Mouse (Mus musculus): ENCODE data around the gene Gm9999.
"Not testable (repeated sequence)": the region's sequence is repeated elsewhere in the genome, so short reads cannot be mapped to it uniquely, and the experiment has no call there.

The Gm9999 gene

DNA sequence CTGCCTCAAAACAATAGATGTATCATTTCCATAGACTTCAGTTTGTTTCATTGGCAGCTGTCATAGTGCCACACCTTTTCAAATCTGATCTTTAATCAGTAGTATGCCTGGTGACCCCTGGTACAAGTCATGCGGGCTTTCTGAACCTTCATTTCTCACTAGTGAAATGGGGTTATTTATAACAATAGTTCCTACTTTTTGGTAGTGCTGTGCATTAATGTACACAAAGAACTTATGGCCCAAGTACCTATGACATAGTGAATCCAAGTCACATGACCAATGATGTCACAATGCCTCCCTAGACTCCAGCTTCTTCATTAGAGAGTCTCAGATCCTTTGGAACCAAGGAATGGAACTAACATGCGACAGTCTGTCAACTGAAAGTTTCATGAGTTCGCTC is at the start of gene Gm9999:
Gm9999 (plus strand) TSS at position 301 of the 400 bp plus-strand sequence.
- no peak for DNase-seq (ENCODE audit: low spot score in 2 of 2)

- DNase-seq (ENCODE audit: low spot score in 2 of 2), result no peak
Observed at GRCm38 (mm10) chr7:46934788-46935187, 48.6 kb upstream of the Gm9999 start.

DNA sequence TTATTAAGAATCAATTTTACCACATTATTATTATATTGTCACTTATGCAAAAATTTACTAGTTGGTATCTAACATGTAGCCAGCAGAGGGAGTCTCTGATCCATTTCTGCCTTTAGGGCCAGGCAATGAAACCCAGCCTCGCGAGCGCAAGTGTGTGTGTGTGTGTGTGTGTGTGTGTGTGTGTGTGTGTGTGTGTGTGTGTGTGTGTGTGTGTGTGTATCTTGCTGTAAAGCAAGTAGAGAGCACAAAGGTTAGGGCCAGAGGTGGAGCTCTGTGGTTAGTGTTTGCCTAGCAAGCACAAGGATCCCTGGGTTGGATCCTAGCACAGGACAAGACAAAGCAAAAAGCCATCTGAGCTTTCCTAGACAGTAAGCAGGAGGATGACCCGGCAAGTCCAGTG is 47.5 kb upstream of the Gm9999 start:
- peak in 1 of 2 experiments; percentile 24 for DNase-seq (ENCODE audit: low spot score in 2 of 2)

DNA sequence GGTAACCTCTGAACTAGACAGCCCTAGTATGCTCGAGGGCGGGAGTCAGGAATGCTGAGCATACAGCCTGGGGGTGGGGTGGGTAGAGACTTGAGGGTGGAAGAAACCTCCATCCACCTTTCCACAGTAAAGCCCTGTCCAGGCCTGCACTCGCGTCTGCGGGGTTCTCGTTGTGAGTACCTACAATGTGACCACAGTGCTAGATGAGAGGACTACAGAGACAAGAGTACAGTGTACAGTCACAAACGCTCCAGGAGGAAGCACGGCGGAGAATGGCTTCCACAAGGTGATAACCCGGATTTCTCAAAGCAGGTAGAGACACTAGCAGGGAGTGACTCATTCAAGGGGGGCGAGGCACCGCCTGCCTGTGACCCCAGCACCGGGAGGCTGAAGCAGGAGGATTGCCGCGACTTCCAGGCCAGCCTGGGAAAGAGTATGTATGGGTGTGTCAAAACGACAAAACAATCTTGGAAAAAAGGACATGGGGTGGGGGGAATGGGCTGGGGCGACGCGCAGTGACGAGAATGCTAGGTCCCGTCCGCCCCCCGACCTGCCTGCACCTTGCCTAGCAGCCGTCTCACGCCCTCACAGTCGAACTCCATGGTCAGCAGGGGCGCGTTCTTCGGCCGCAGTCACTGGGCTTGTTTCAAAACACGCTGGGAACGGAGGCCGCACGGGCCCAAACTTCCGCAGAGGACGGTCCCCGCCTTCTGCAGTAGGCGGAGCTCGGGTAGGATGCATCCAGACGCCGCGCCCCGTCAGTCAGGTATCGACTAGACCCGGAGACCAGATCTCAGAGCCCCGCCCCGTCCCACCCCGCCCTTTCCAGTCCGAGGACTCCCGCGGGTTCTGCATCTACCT is 25.3 kb upstream of the Gm9999 start, which contains the start of gene Uevld:
Uevld (minus strand) TSS at position 697 of the 861 bp plus-strand sequence.
- DNase-seq (ENCODE audit: low spot score in 2 of 2), result peak; percentile 90 to 92

GRCm38 (mm10) chr7:46958853-46959252 is 24.5 kb upstream of the Gm9999 start:
- no peak for DNase-seq (ENCODE audit: low spot score in 2 of 2)

- DNase-seq (ENCODE audit: low spot score in 2 of 2), result no peak
Observed at GRCm38 (mm10) chr7:46960991-46961390, 22.4 kb upstream of the Gm9999 start.

GRCm38 (mm10) chr7:46962132-46962531 is 21.2 kb upstream of the Gm9999 start:
- peak in 1 of 2 experiments; percentile 17 for DNase-seq (ENCODE audit: low spot score in 2 of 2)

GRCm38 (mm10) chr7:46962806-46963618 is 20.4 kb upstream of the Gm9999 start:
- DNase-seq (ENCODE audit: low spot score in 2 of 2), result peak in 1 of 2 experiments; percentile 65

DNA sequence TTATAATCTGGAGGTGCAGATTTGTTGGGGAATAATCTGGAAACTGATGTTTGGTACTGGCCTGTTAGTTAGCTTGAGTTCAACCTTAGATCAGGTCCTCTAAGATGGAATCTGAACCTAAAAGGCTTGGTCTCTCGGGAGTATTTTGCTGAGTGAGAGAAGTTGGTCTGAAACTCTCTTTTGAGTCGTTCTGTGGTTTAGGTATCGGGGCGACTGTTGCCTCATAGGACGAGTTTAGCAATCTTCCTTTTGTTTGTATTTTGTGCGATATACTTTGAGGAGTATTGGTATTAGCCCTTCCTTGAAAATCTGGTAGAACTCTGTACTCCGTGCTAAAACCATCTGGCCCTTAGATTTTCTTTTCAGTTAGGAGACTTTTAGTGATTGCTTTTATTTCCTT is 19.3 kb upstream of the Gm9999 start:
- DNase-seq (ENCODE audit: low spot score in 2 of 2), result no peak

DNA sequence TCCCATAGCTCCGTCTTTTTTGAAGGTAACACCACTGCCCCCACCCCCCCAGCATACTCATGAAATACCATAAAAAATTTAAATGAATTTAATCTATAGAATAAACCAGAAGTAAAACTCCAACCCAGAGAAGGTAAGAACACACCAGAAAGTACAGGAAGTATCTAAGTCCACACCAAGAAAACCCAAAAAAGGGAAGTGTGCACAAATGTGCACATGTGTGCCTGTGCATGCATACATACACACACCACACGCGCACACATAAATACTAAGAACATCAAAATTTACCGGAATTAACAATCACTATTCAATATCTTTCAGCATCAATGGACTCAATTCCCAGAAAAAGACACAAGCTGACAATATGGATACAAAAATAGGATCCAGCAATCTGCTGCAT is 13.5 kb upstream of the Gm9999 start:
- no peak for DNase-seq (ENCODE audit: low spot score in 2 of 2)

- no peak for DNase-seq (ENCODE audit: low spot score in 2 of 2)
Observed at GRCm38 (mm10) chr7:46974648-46975047, 8.7 kb upstream of the Gm9999 start.

- no peak for DNase-seq (ENCODE audit: low spot score in 2 of 2)
Observed at GRCm38 (mm10) chr7:46975456-46975855, 7.9 kb upstream of the Gm9999 start.

GRCm38 (mm10) chr7:46985718-46986505 is 2.5 kb downstream of the Gm9999 start:
- no peak for DNase-seq (ENCODE audit: low spot score in 2 of 2)

GRCm38 (mm10) chr7:46986646-46987045 is 3.3 kb downstream of the Gm9999 start:
- DNase-seq (ENCODE audit: low spot score in 2 of 2), result peak in 1 of 2 experiments; percentile 53

GRCm38 (mm10) chr7:46987073-46987472 is 3.7 kb downstream of the Gm9999 start:
- no peak for DNase-seq (ENCODE audit: low spot score in 2 of 2)

GRCm38 (mm10) chr7:46989387-46989786 is 6.0 kb downstream of the Gm9999 start:
- DNase-seq (ENCODE audit: low spot score in 2 of 2), result not testable (repeated sequence)

GRCm38 (mm10) chr7:46993079-46993478 is 9.7 kb downstream of the Gm9999 start:
- no peak for DNase-seq (ENCODE audit: low spot score in 2 of 2)

DNA sequence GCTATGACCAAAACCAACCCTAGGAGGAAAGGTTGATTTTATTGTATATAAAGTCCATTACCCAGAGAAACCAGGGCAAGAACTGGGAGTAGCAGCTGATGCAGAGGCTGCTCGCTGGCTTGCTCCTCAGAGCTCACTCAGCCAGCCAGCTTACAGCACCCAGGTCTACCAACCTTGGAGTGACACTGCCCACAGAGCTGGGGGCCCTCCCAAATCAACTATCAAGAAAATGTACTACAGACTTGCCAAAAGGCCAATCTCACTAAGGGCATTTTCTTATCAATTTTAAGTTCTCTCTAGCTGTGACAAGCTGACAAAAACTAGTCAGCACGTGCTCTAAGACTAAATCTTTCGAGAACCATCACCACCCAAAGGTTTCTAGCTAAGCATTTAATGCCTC is 12.2 kb downstream of the Gm9999 start:
- DNase-seq (ENCODE audit: low spot score in 2 of 2), result no peak

GRCm38 (mm10) chr7:46997008-46997407 is 13.6 kb downstream of the Gm9999 start:
- no peak for DNase-seq (ENCODE audit: low spot score in 2 of 2)

GRCm38 (mm10) chr7:46997644-46998395 is 14.4 kb downstream of the Gm9999 start:
- DNase-seq (ENCODE audit: low spot score in 2 of 2), result peak in 1 of 2 experiments; percentile 57

- no peak for DNase-seq (ENCODE audit: low spot score in 2 of 2)
Observed at GRCm38 (mm10) chr7:46998942-46999341, 15.6 kb downstream of the Gm9999 start.
